Mouse (Mus musculus): ENCODE results near the gene Mat1a.

DNA sequence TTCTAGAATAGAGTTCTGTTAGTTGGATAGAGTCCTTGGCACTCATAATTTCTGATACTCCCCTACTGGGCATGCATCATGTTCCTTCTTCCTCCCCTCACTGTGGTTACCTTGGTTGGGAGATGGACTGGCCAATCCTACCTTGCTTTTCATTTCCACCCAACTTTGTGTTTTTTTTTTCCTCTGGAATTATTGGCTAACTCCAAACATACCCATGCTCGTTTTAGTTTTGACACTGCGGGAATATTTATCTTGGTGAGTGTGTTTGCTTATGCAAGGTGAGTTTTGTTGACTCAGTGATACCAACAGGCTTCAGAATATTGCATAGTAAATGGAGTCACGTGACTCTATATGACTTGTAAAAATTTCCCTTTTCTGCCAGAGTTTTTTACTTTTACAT, 4.1 kb upstream of the Mat1a start:
- TF ChIP-seq CTCF (IDR thresholded peaks at IDR 0.05; ENCODE audit: borderline replicate concordance, insufficient read depth, low read depth, low read length) = no peak
- no peak for TF ChIP-seq POLR2A (IDR thresholded peaks at IDR 0.05; ENCODE audit: borderline replicate concordance, insufficient read depth, low read length)

Measured in cerebellum, adult 2 months (tissue).